Mouse (Mus musculus): Measurements from ENCODE around the gene Batf.

DNA sequence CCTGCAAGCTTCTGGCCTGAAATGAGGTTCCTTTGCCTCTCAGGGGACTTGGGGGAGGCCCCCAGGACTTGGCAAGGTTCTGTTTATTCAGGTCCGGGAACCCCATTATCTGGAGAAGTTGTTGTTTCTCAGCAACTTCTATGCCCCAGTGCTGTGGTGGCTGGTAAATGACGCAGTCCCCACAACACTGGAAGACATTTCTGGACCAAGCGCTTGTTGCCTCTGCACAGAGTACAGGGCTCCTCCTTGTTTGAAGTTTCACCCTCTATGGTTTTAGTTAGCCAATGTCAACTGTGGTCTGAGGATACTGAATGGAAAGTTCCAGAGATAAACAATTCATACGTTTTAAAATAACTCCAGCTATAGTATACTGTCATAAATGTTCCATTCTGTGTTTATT, 20.4 kb downstream of the Batf start:
- TF ChIP-seq CTCF (IDR thresholded peaks at IDR 0.05; ENCODE audit: low read depth, low read length) (no peak), POLR2A (IDR thresholded peaks at IDR 0.05; ENCODE audit: borderline replicate concordance, low read depth, low read length) (no peak)

Data from bone marrow macrophage, adult 2 months (primary cell).